Mouse (Mus musculus) E14TG2a.4 (cell line): ENCODE measurements around the gene Atp2b2.

Experiments used
- CTCF ChIP-seq: conservative IDR thresholded peaks from 2 replicates; pipeline ENCODE4 v1.5.1; 2014; ENCODE audit warnings: low read length
- POU5F1 ChIP-seq: IDR thresholded peaks from 2 replicates; pipeline ENCODE4 v1.6.1; 2014; ENCODE audit warnings: low read length, borderline replicate concordance

GRCm38 (mm10) chr6:113837740-113838139 is 204.7 kb downstream of the Atp2b2 start:
- TF ChIP-seq CTCF (no peak), POU5F1 (no peak)
